Mouse (Mus musculus) hindbrain, postnatal 0 days (tissue): ENCODE measurements around the gene Fam117b. TPM values are rescaled to one million over a fixed set of nuclear protein-coding genes. Genes with fewer than 3 reads are reported as not detected.

Experiments used
- ATAC-seq: fragments of 200-750 bp; cut with Nextera tagmentation; 2 replicates; pipeline ENCODE4 v1.8.0; 2017; ENCODE audit warnings: mild to moderate bottlenecking, moderate TSS enrichment, moderate library complexity
- DNase-seq: peaks from one replicate; pipeline ENCODE4 v3.0.0-alpha.2; 2015; ENCODE audit warnings: low spot score
- H3K27ac ChIP-seq: fragments of 300-500 bp; sonication (generic); 2 replicates; pipeline ENCODE4 v1.5.1; 2014; ENCODE audit warnings: mild to moderate bottlenecking
- H3K27me3 ChIP-seq: fragments of 300-500 bp; sonication (generic); 2 replicates; pipeline ENCODE4 v1.6.1; 2014; ENCODE audit warnings: low read length, mixed read lengths; ENCODE audit not compliant: insufficient read depth
- H3K36me3 ChIP-seq: fragments of 300-500 bp; sonication (generic); 2 replicates; pipeline ENCODE4 v1.6.1; 2014; ENCODE audit warnings: low read length, mixed read lengths; ENCODE audit not compliant: insufficient read depth
- H3K4me1 ChIP-seq: fragments of 300-500 bp; sonication (generic); 2 replicates; pipeline ENCODE4 v1.6.1; 2014; ENCODE audit warnings: antibody characterized with exemption, low read length, mixed read lengths; ENCODE audit not compliant: insufficient read depth
- H3K4me2 ChIP-seq: fragments of 300-500 bp; sonication (generic); 2 replicates; pipeline ENCODE4 v1.6.1; 2014; ENCODE audit warnings: low read depth, mild to moderate bottlenecking, low read length, moderate library complexity, mixed read lengths
- H3K4me3 ChIP-seq: fragments of 300-500 bp; sonication (generic); 2 replicates; pipeline ENCODE4 v1.5.1; 2014; ENCODE audit warnings: low read length
- H3K9ac ChIP-seq: fragments of 300-500 bp; sonication (generic); replicated peaks from 2 replicates; pipeline ENCODE4 v1.6.1; 2014; ENCODE audit warnings: mild to moderate bottlenecking, low read length, moderate library complexity, mixed read lengths
- H3K9me3 ChIP-seq: fragments of 300-500 bp; sonication (generic); 2 replicates; pipeline ENCODE4 v1.6.1; 2016; ENCODE audit warnings: low read length, mixed read lengths
- CTCF ChIP-seq: IDR thresholded peaks from 2 replicates; pipeline ENCODE4 v1.5.1; 2016; ENCODE audit warnings: antibody characterized with exemption, control low read depth, low read depth
- WGBS: fragments of 180-500 bp; shearing (Covaris S2); extraction: QIAGEN DNeasy Blood & Tissue Kit; methylation state at CpG from one replicate; pipeline ENCODE4 v1.1.7; 2014; 5-methylcytosine and 5-hydroxymethylcytosine counted together
- polyA plus RNA-seq: library from polyadenylated mRNA; unstranded; fragments of >200 nt; fragmentation: Nextera tagmentation; extraction: Ambion mirVana; gene quantifications from 2 replicates; pipeline ENCODE4 v1.2.1, GENCODE M21; 2015
- total RNA-seq: library from RNA; depleted of rRNA; stranded (reverse); fragments of >200 nt; gene quantifications from 2 replicates; pipeline ENCODE4 v1.2.3, GENCODE M21; 2014

The Fam117b gene
- total and polyA plus RNA-seq, 2 experiments from 2014 or later, result 30.1 to 44.5 TPM

DNA sequence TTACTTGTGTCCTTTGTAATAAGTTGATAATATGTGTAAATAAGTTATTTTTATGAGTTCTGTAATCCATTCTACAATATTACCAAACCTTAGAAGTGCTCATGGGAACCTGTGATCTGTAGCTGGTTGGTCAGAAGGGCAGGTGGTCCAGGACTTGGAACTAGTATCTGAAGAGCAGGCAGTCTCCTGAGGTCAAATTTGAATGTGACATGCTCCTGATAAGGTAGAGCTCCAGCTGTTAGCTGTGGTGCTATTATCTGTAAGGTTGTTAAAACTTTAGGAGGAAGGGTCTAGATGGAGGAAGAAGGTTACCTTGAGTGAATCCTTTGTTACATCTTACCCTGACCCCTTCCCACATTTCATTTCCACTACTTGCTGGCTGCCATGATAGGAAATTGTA is 5.3 kb downstream of the Fam117b start:
- no peak overlapping the region for H3K9ac ChIP-seq
- H3K27me3 ChIP-seq, result no peaks in the 10 kb centered on the region
- no peak for TF ChIP-seq CTCF
- no peak for DNase-seq
- H3K9me3 ChIP-seq, result no peaks in the 10 kb centered on the region
- no peaks in the 10 kb centered on the region for H3K36me3 ChIP-seq
- no peak overlapping the region for H3K4me2 ChIP-seq
- H3K27ac ChIP-seq, result no peak overlapping the region
- no peak overlapping the region for H3K4me3 ChIP-seq
- ATAC-seq, result no peak
- H3K4me1 ChIP-seq, result peaks cover 18% of the 10 kb centered on the region; the same call in 1 of the 2 replicates

DNA sequence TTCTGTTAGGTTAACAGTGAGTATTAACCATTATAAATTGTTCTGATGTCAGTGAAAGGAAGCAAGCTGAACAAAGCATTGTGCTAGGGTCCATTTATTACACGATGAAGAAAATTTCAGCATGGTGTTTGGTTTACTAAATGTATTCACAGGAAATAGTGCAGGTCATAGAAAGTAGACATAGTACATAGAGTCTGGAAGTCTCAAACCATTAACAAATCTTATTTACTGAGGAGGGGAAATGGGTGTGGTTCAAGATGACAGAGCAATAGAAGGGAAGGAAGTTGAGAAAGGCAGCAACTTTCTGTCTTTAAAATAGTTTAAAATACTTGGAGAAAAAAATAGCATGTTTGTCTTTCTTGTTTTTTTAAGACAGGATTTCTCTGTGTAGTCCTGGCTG is 10.4 kb downstream of the Fam117b start:
- H3K4me3 ChIP-seq, result no peak overlapping the region
- H3K9ac ChIP-seq, result no peak overlapping the region
- H3K4me1 ChIP-seq, result no peaks in the 10 kb centered on the region
- H3K36me3 ChIP-seq, result no peaks in the 10 kb centered on the region
- no peak for ATAC-seq
- no peak overlapping the region for H3K27ac ChIP-seq
- H3K9me3 ChIP-seq, result no peaks in the 10 kb centered on the region
- WGBS, result 40% methylated on average over 1 of the region's 1 CpGs
- no peak for DNase-seq
- H3K4me2 ChIP-seq, result no peak overlapping the region
- no peaks in the 10 kb centered on the region for H3K27me3 ChIP-seq
- TF ChIP-seq CTCF, result no peak

DNA sequence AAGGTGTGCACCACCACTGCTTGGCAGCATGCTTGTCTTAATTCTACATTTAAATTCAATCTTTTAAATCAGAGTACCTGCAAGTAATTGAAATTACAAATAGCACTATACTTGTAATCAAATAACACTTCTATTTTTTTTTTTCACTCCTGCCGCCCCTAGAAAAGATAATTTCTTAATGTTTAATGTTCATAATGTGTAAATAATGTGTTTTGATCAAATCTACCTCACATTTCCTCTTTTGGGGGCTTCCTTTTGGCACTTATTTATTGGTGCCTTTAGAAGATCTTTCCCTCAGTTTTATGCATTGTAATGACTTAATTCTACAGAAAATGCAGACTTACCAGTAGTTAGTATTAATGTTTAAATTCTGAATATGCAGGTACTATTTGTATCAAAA is 10.9 kb downstream of the Fam117b start:
- no peak for DNase-seq

DNA sequence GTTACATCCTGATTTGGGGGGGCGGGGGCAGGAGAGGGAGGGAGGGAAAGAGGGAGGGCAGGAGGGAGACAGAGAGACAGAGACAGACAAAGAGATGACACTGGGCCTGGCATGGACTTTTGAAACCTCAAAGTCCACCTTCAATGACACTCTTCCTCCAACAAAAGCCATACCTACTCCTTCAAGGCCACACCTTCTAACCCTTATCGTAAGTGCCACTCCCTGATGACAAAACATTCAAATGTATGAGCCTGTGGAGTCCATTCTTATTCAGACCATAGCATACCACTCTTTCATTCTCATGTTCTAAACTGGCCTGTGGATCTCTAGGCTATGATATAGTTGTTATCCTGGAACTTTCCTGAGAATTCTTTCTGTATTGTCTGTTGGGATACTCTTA is 11.6 kb downstream of the Fam117b start:
- no peak for DNase-seq

More for the DNA sequence above, 10.9 kb downstream of the Fam117b start:
- H3K9ac ChIP-seq, result no peak overlapping the region
- H3K9me3 ChIP-seq, result no peaks in the 10 kb centered on the region
- WGBS, result 90% methylated on average over 1 of the region's 1 CpGs
- no peaks in the 10 kb centered on the region for H3K27me3 ChIP-seq
- H3K27ac ChIP-seq, result no peak overlapping the region
- no peak overlapping the region for H3K4me3 ChIP-seq
- H3K36me3 ChIP-seq, result no peaks in the 10 kb centered on the region
- H3K4me2 ChIP-seq, result no peak overlapping the region
- no peak for ATAC-seq
- H3K4me1 ChIP-seq, result no peaks in the 10 kb centered on the region
- no peak for TF ChIP-seq CTCF

DNA sequence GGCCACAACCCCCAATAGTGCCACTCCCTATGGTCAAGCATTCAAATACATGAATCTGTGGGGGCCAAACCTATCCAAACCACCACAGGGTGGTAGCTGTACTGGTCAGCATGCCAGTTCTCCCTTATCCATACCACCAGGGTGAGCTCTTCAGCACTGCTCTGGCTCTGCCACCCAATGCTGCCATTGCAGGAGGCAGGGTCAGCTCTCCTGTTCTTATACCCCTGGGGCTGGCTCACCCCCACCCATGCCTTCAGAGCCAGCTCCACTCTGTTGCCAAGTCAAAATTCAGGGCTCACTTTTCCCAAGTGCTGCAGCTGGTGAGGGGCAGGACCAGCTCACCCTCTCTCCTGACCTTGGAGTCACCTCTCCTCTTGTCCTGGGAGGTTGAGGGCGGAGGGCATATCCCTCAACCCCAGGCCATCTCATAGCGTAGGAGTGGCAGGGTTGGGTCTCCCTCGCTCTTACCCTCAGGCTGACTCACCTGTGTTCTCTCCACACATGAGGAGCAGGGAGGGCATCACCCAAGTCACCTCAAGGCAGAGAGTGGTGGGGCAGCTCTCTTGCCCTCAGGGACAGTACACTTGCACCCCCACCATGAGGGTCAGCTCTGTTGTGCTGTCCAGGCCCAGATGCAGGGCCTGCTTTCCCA is 13.3 kb downstream of the Fam117b start:
- H3K27me3 ChIP-seq, result no peaks in the 10 kb centered on the region
- H3K36me3 ChIP-seq, result no peaks in the 10 kb centered on the region
- no peak overlapping the region for H3K27ac ChIP-seq
- TF ChIP-seq CTCF, result no peak
- DNase-seq (no peak), ATAC-seq (no peak; the same call in 1 of the 2 replicates)
- no peak overlapping the region for H3K9ac ChIP-seq
- no peaks in the 10 kb centered on the region for H3K4me1 ChIP-seq
- H3K4me2 ChIP-seq, result no peak overlapping the region
- no peak overlapping the region for H3K4me3 ChIP-seq
- H3K9me3 ChIP-seq, result no peaks in the 10 kb centered on the region
- WGBS, result 88% methylated on average over 3 of the region's 3 CpGs

More for the DNA sequence above, 11.6 kb downstream of the Fam117b start:
- no peak overlapping the region for H3K9ac ChIP-seq
- no peak overlapping the region for H3K27ac ChIP-seq
- H3K4me1 ChIP-seq, result no peaks in the 10 kb centered on the region
- no peak overlapping the region for H3K4me2 ChIP-seq
- no peak for ATAC-seq
- no peaks in the 10 kb centered on the region for H3K36me3 ChIP-seq
- H3K9me3 ChIP-seq, result no peaks in the 10 kb centered on the region
- no peaks in the 10 kb centered on the region for H3K27me3 ChIP-seq
- WGBS, result 93% methylated on average over 2 of the region's 2 CpGs
- no peak overlapping the region for H3K4me3 ChIP-seq
- no peak for TF ChIP-seq CTCF

DNA sequence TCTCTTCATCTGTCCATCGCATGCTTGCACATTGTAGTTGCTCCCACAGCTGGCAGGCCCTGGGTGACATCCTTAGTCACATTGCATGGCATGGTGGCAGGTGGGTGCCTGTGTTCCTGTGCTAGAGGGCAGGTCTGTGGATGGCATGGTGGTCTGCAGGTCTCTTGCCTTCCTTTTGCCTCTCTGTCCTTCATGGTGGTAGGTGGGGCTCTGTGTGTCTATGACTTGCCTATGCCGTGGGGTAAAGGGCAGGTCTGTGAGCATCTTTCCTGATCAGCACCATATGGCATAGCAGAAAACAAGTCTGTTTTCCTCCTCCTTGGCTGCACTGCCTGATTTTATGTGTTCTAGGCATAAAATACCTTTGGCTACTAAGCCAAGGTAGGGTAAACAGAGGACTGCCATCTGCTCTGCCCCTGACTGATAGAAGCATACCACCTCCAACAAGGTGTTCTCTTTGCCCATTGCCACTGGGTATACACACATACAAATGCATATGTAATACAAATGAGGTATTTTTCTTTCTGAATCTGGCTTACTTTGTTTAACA is 14.4 kb downstream of the Fam117b start:
- Histone ChIP-seq H3K4me3 (no peak overlapping the region), H3K4me2 (no peak overlapping the region), H3K36me3 (no peaks in the 10 kb centered on the region), H3K27me3 (no peaks in the 10 kb centered on the region), H3K9me3 (no peaks in the 10 kb centered on the region), H3K9ac (no peak overlapping the region), H3K4me1 (no peaks in the 10 kb centered on the region), H3K27ac (no peak overlapping the region)
- ATAC-seq (no peak), DNase-seq (no peak)
- 68% methylated on average over 2 of the region's 2 CpGs for WGBS
- no peak for TF ChIP-seq CTCF

- ATAC-seq (no peak), DNase-seq (no peak)
- H3K9me3 ChIP-seq, result no peaks in the 10 kb centered on the region
- H3K4me3 ChIP-seq, result no peak overlapping the region
- H3K27ac ChIP-seq, result no peak overlapping the region
- no peaks in the 10 kb centered on the region for H3K36me3 ChIP-seq
- H3K27me3 ChIP-seq, result no peaks in the 10 kb centered on the region
- H3K4me1 ChIP-seq, result no peaks in the 10 kb centered on the region
- no peak overlapping the region for H3K4me2 ChIP-seq
- no peak overlapping the region for H3K9ac ChIP-seq
- TF ChIP-seq CTCF, result no peak
Observed at GRCm38 (mm10) chr1:59930926-59931325, 18.1 kb downstream of the Fam117b start.
